Mouse (Mus musculus): ENCODE measurements around the gene Smad6. TPM values are rescaled to one million over a fixed set of nuclear protein-coding genes. Genes with fewer than 3 reads are reported as not detected.

Smad6 gene
- total RNA-seq, 2 experiments from 2014 or later, result 1.1 TPM; not detected in 1

GRCm38 (mm10) chr9:63968592-63968991, 53.3 kb downstream of the Smad6 start:
- ATAC-seq (replicated peaks; ENCODE audit: low FRiP score, low TSS enrichment, poor library complexity, severe bottlenecking), result no peak

- ATAC-seq (replicated peaks; ENCODE audit: low FRiP score, low TSS enrichment, poor library complexity, severe bottlenecking), result no peak
These were observed 54.3 kb downstream of the Smad6 start for GRCm38 (mm10) chr9:63967408-63968172.

GRCm38 (mm10) chr9:63965579-63965981, 56.3 kb downstream of the Smad6 start:
- ATAC-seq (replicated peaks; ENCODE audit: low FRiP score, low TSS enrichment, poor library complexity, severe bottlenecking), result no peak

DNA sequence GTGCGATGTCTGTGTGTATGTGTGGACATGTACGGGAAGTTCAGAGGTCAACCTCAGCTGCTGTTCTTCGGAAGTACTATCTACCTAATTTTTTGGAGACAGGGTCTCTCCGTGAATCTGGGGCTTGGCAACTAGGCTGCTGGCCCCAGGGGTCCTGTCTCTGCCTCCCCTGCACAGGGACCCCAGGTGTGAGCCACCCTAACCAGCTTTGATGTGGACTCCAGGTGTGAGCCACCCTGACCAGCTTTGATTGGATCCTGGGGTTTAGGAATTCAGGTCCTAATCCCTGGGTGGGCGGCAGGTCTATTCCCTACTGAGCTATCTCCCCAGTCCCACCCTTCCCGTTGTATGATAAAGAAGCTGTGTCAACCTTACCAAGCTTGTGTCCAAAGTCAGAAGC, 60.0 kb downstream of the Smad6 start:
- ATAC-seq (replicated peaks; ENCODE audit: low FRiP score, low TSS enrichment, poor library complexity, severe bottlenecking), result no peak

DNA sequence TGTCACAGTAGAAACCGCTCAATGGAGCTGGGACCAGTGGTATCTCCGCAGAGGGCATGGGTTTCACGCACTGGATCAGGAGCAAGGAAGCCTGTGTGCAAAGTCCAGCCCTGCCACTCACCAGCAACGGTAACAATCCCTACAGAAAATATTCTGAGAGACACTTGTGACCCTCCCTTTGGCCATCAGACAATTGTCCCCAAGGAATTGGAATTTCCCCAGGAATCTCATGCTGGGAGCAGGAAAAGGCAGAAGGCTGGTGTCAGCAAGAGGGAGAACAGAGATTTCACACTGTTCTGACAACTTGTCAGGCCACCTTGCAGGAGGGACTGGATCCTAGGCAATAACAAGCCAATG, 61.1 kb downstream of the Smad6 start:
- ATAC-seq (replicated peaks; ENCODE audit: low FRiP score, low TSS enrichment, poor library complexity, severe bottlenecking), result no peak

GRCm38 (mm10) chr9:63959933-63960828, 61.7 kb downstream of the Smad6 start:
- ATAC-seq (replicated peaks; ENCODE audit: low FRiP score, low TSS enrichment, poor library complexity, severe bottlenecking), result no peak

DNA sequence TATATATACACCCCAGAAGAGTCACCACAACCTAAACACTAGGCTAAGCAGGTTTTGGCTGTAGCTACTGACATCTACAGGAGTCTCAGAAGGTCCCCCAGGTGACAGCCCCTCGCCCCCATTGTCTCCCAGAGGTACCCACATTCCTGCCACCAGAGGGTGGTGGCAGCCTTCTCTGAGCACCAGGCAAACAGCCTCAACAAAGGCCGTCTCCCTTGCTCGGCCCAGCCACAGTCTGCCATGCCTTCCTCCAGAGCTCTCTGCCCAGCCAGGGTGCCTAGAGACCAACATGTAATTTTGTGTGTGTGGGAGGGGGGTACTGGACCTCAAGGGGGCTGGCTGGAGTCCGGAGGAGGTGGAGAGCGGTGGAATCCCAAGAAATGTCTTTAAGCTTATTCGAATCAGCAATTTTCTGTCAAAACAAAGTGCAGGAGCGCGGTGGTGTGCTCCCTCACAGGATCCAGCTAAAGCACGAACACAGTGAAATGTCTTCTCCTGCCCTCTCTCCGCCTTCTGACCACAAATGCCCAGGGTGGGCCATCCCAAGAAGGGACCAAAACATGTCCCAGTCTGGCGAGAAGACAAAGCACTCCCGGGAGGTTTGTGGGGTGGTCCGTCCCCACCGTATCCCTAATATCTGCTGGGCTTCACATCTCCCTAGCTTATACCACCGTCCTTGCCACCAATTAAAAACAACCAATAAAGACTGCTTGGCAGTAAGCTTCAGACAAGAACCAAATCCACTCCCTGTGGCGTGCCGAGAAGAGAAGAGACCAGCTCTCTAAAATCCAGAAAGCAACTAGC, 62.5 kb downstream of the Smad6 start:
- ATAC-seq (replicated peaks; ENCODE audit: low FRiP score, low TSS enrichment, poor library complexity, severe bottlenecking), result no peak

DNA sequence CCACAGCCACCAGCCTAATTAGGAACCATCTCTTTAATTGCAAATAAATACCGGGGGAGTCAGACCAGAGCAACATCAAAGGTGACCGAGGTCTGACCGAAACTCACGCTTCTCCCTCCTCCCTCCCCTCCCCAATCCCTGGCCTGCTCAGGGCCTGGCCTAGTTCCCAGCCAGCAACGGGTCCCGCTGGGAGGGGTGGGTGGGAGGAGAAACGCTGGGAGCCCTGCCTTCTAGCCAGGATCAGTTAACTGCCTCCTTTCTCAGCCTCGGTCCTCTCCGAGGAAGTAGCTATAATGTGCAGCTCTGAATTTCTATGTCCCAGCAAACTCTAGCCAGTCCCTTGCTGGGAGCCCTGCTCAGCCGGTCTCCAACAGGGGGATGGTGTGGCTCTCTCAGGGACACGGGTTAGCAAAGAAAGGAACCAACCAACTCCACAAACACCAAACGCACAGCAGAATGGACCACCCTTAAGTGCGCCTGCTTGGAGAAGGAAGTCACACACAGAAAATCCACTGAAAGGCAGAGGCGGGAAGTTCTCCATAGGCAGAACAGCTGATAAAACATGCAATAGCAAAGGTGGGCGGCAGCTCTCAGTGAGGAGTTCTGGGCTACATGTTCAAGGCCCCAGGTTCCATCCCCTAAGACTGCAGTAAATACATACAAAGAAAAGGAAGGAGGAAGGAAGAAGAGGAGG, 63.4 kb downstream of the Smad6 start:
- ATAC-seq (replicated peaks; ENCODE audit: low FRiP score, low TSS enrichment, poor library complexity, severe bottlenecking), result no peak

DNA sequence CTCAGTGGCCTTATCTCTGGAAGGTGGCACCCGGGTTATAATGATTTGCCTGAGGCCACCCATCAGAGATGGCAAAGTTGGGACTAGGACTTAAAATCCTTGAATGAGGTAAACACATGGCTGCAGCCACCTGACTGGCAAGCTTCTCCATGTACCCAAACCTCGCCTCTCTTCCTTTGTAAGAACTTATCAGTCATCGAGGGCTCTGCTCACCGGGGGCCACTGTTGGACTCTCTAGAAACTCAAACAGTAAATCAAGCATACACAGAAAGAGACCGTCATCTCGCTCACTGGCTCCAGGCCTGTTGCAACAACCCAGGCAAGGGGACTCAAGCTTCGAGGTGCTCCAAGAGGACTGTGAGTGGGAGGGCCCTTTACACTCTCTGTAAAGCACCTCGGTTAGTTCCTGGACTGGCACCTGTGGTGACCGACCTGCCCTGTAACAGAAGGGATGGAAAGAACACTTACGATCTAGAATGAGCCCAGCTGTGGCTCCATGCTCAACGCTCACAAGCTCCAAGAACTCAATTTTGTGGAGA, 64.1 kb downstream of the Smad6 start:
- ATAC-seq (replicated peaks; ENCODE audit: low FRiP score, low TSS enrichment, poor library complexity, severe bottlenecking), result no peak

- peak; percentile 83 for ATAC-seq (replicated peaks; ENCODE audit: low FRiP score, low TSS enrichment, poor library complexity, severe bottlenecking)
These were observed 65.8 kb downstream of the Smad6 start for GRCm38 (mm10) chr9:63956052-63956451.

DNA sequence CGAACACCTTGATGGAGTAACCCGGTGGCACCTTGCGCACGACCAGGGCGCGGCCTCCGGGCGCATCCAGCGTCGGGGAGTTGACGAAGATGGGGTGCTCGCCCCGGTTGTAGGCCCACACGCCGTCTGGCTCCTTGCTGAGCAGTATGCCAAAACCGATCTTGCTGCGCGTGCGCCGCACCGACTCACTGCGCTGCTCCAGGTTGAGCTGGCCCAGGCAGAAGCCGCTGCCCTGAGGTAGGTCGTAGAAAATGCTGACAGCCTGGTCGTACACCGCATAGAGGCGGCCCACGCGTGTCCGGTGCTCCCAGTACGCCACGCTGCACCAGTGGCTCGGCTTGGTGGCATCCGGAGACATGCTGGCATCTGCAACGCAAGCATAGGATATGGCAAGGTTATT, 68.2 kb downstream of the Smad6 start:
- ATAC-seq (replicated peaks; ENCODE audit: low FRiP score, low TSS enrichment, poor library complexity, severe bottlenecking), result no peak

DNA sequence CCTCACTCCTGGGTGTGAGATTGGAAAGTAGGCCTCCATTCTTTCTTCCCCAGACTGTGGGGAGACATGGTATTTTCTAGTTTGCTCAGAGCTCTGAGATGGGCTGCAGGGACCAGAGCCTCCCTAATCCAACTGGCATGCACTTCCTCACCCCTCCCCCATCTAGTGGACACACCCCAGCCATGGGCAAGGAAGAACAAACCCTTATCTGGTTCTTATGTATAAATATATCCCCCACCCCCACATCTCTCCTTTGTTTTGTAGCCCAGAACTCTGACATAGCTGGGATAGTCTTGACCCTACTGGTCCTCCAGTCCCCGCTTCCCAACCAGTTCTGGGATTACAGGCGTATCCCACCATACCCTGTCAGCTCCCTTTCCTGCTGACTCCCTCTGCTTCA, 69.3 kb downstream of the Smad6 start:
- ATAC-seq (replicated peaks; ENCODE audit: low FRiP score, low TSS enrichment, poor library complexity, severe bottlenecking), result no peak

DNA sequence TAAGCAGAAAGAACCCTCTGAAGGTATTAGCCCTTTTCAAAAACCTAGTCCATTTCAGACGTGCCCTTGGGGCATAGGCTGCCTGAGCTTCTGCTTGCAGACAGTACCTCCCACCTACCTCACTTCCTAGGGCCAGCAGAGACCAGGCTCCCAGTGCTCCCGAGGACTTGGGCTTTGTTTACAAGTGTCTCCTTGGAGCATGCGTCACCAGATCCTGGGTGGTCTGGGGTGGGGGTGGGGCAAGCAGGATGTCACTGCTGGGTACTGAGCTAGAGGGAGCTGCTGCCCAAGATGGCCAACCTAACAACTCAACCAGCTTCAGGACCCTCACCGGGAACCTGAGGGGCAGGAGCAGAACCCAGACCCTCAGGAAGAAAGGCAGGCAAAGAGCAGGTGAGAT, 71.5 kb downstream of the Smad6 start:
- no peak for ATAC-seq (replicated peaks; ENCODE audit: low FRiP score, low TSS enrichment, poor library complexity, severe bottlenecking)

DNA sequence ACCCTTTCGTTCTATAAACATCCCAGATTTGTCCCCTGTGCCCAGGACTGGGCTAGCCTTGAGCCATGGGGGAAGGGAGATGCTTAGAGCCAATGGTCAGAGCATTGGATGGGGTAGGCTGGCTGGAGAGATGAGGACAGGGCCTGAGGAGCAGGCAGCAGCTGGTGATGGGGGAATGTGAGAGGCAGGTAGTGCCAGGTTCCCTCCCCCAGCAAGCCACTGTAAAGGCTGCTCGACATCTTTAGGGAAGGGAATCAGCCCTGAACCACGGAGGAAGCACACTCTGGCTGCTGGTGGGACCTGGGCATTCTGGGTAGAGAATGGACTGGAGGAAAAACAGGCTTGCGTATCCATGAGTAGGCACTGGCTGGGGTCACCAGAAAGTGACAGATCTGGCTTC, 72.5 kb downstream of the Smad6 start:
- no peak for ATAC-seq (replicated peaks; ENCODE audit: low FRiP score, low TSS enrichment, poor library complexity, severe bottlenecking)

- no peak for ATAC-seq (replicated peaks; ENCODE audit: low FRiP score, low TSS enrichment, poor library complexity, severe bottlenecking)
These were observed 79.3 kb downstream of the Smad6 start for GRCm38 (mm10) chr9:63942608-63942982.

- no peak for ATAC-seq (replicated peaks; ENCODE audit: low FRiP score, low TSS enrichment, poor library complexity, severe bottlenecking)
These were observed 79.9 kb downstream of the Smad6 start for GRCm38 (mm10) chr9:63941747-63942607.

GRCm38 (mm10) chr9:63936256-63936655, 85.6 kb downstream of the Smad6 start:
- no peak for ATAC-seq (replicated peaks; ENCODE audit: low FRiP score, low TSS enrichment, poor library complexity, severe bottlenecking)

DNA sequence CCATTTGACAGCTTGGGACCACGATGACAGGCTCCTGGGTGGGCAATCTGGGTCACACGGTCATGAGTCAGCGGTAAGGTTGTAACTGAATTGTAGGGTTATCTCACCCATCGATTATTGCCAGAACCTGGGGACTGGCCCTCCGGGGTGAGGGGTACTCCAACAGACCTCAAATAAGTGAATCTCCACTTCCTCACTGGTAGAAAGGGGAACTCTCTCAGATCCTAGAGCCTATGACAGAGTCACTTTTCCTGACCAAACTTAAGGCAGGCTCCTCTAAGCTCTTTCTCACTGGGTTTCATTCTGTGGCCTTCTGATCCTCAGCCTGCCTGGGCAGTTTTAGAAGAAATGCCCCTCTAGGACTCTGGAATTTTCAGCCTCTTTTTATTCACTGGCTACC, 88.8 kb downstream of the Smad6 start:
- ATAC-seq (replicated peaks; ENCODE audit: low FRiP score, low TSS enrichment, poor library complexity, severe bottlenecking), result no peak

Measured in megakaryocyte-erythroid progenitor cell, adult 5-6 weeks (primary cell).